Mouse (Mus musculus) liver, embryonic 11.5 days (tissue): ENCODE measurements around the gene Smad5. TPM values are rescaled to one million over a fixed set of nuclear protein-coding genes. Genes with fewer than 3 reads are reported as not detected.

Source experiments
- ATAC-seq: fragments of 200-750 bp; cut with Nextera tagmentation; replicated peaks from 2 replicates; pipeline ENCODE4 v1.8.0; 2017; ENCODE audit warnings: moderate number of reproducible peaks, mild to moderate bottlenecking, moderate TSS enrichment, moderate library complexity; ENCODE audit not compliant: low FRiP score
- DNase-seq: peaks from one replicate; pipeline ENCODE4 v3.0.0-alpha.2; 2017; ENCODE audit warnings: low spot score
- H3K27ac ChIP-seq: fragments of 300-500 bp; sonication (generic); 2 replicates; pipeline ENCODE4 v1.5.1; 2014; ENCODE audit warnings: mild to moderate bottlenecking, low read depth, low read length, control low read depth
- H3K27me3 ChIP-seq: fragments of 300-500 bp; sonication (generic); replicated peaks from 2 replicates; pipeline ENCODE4 v1.6.1; 2014; ENCODE audit warnings: low read length, mixed read lengths; ENCODE audit not compliant: control insufficient read depth, insufficient read depth
- H3K36me3 ChIP-seq: fragments of 300-500 bp; sonication (generic); 2 replicates; pipeline ENCODE4 v1.6.1; 2014; ENCODE audit warnings: mild to moderate bottlenecking, low read length, moderate library complexity, mixed read lengths; ENCODE audit not compliant: control insufficient read depth, insufficient read depth
- H3K4me1 ChIP-seq: fragments of 300-500 bp; sonication (generic); replicated peaks from 2 replicates; pipeline ENCODE4 v1.6.1; 2014; ENCODE audit warnings: low read length, mixed read lengths; ENCODE audit not compliant: control insufficient read depth, insufficient read depth
- H3K4me2 ChIP-seq: fragments of 300-500 bp; sonication (generic); 2 replicates; pipeline ENCODE4 v1.6.1; 2014; ENCODE audit warnings: mild to moderate bottlenecking, control low read depth, moderate library complexity
- H3K4me3 ChIP-seq: fragments of 300-500 bp; sonication (generic); 2 replicates; pipeline ENCODE4 v1.5.1; 2014; ENCODE audit warnings: low read depth, low read length, control low read depth
- H3K9ac ChIP-seq: fragments of 300-500 bp; sonication (generic); 2 replicates; pipeline ENCODE4 v1.6.1; 2014; ENCODE audit warnings: low read depth, low read length, control low read depth
- H3K9me3 ChIP-seq: fragments of 300-500 bp; sonication (generic); 2 replicates; pipeline ENCODE4 v1.6.1; 2016; ENCODE audit warnings: low read length, inconsistent platforms, mixed read lengths; ENCODE audit not compliant: control insufficient read depth
- WGBS: fragments of 180-500 bp; shearing (Covaris S2); extraction: QIAGEN DNeasy Blood & Tissue Kit; methylation state at CpG from one replicate; pipeline ENCODE4 v1.1.7; 2014; 5-methylcytosine and 5-hydroxymethylcytosine counted together
- polyA plus RNA-seq: library from polyadenylated mRNA; unstranded; fragments of >200 nt; fragmentation: Nextera tagmentation; extraction: Ambion mirVana; gene quantifications from 2 replicates; pipeline ENCODE4 v1.2.1, GENCODE M21; 2014

Gene Smad5
- polyA plus RNA-seq, 1 experiment from 2014 or later, result 16.8 TPM

GRCm38 (mm10) chr13:56755871-56756270 is 53.1 kb downstream of the Smad5 start:
- no peaks in the 10 kb centered on the region for H3K9me3 ChIP-seq
- peaks cover 53% of the 10 kb centered on the region for H3K27me3 ChIP-seq
- H3K4me2 ChIP-seq, result no peak overlapping the region
- no peak overlapping the region for H3K4me3 ChIP-seq
- H3K36me3 ChIP-seq, result no peaks in the 10 kb centered on the region
- ATAC-seq (no peak), DNase-seq (no peak)
- WGBS, result 57% methylated on average over 6 of the region's 6 CpGs
- H3K9ac ChIP-seq, result no peak overlapping the region
- peaks cover 7% of the 10 kb centered on the region; the same call in 1 of the 2 replicates for H3K4me1 ChIP-seq
- H3K27ac ChIP-seq, result no peak overlapping the region

- H3K4me1 ChIP-seq, result peaks cover 7% of the 10 kb centered on the region; the same call in 1 of the 2 replicates
- H3K9ac ChIP-seq, result no peak overlapping the region
- H3K27ac ChIP-seq, result no peak overlapping the region
- no peak overlapping the region for H3K4me2 ChIP-seq
- ATAC-seq, result no peak
- 48% methylated on average over 12 of the region's 12 CpGs for WGBS
- DNase-seq, result no peak
- no peaks in the 10 kb centered on the region for H3K9me3 ChIP-seq
- peaks cover 46% of the 10 kb centered on the region for H3K27me3 ChIP-seq
- H3K4me3 ChIP-seq, result no peak overlapping the region
- H3K36me3 ChIP-seq, result no peaks in the 10 kb centered on the region
These were observed 54.4 kb downstream of the Smad5 start for GRCm38 (mm10) chr13:56757201-56757600.

- WGBS, result 24% methylated on average over 6 of the region's 6 CpGs
- H3K4me3 ChIP-seq, result no peak overlapping the region
- no peaks in the 10 kb centered on the region for H3K36me3 ChIP-seq
- DNase-seq (peak; percentile 80), ATAC-seq (no peak)
- H3K27ac ChIP-seq, result no peak overlapping the region
- no peak overlapping the region for H3K4me2 ChIP-seq
- no peaks in the 10 kb centered on the region for H3K4me1 ChIP-seq
- no peaks in the 10 kb centered on the region for H3K9me3 ChIP-seq
- no peak overlapping the region for H3K9ac ChIP-seq
- H3K27me3 ChIP-seq, result peaks cover 42% of the 10 kb centered on the region
These were observed 55.7 kb downstream of the Smad5 start for GRCm38 (mm10) chr13:56758492-56758891.

- Histone ChIP-seq H3K9me3 (no peaks in the 10 kb centered on the region), H3K27me3 (peaks cover 15% of the 10 kb centered on the region), H3K9ac (no peak overlapping the region), H3K4me3 (no peak overlapping the region), H3K4me2 (no peak overlapping the region), H3K4me1 (no peaks in the 10 kb centered on the region), H3K36me3 (no peaks in the 10 kb centered on the region), H3K27ac (no peak overlapping the region)
- ATAC-seq (no peak), DNase-seq (no peak)
- WGBS, result 27% methylated on average over 13 of the region's 13 CpGs
These were observed 59.8 kb downstream of the Smad5 start for GRCm38 (mm10) chr13:56762446-56763229.

GRCm38 (mm10) chr13:56765284-56766032 is 62.6 kb downstream of the Smad5 start:
- Histone ChIP-seq H3K4me2 (peak overlapping the region; percentile 58), H3K4me3 (peak overlapping the region; percentile 10; the same call in 1 of the 2 replicates), H3K4me1 (no peaks in the 10 kb centered on the region), H3K27me3 (peaks cover 15% of the 10 kb centered on the region), H3K9ac (peak overlapping the region; percentile 9; the same call in 1 of the 2 replicates), H3K9me3 (no peaks in the 10 kb centered on the region), H3K36me3 (no peaks in the 10 kb centered on the region), H3K27ac (no peak overlapping the region)
- DNase-seq (no peak), ATAC-seq (0 out of 2 replicates have a peak, but pooled peaks have one; percentile 23)
- 29% methylated on average over 25 of the region's 25 CpGs for WGBS

GRCm38 (mm10) chr13:56766211-56766610 is 63.4 kb downstream of the Smad5 start:
- no peak overlapping the region for H3K9ac ChIP-seq
- no peak for DNase-seq
- 49% methylated on average over 5 of the region's 5 CpGs for WGBS
- H3K27ac ChIP-seq, result no peak overlapping the region
- H3K27me3 ChIP-seq, result peaks cover 12% of the 10 kb centered on the region
- no peaks in the 10 kb centered on the region for H3K9me3 ChIP-seq
- no peak overlapping the region for H3K4me3 ChIP-seq
- peak overlapping the region; percentile 58; the same call in 1 of the 2 replicates for H3K4me2 ChIP-seq
- ATAC-seq, result no peak
- H3K36me3 ChIP-seq, result no peaks in the 10 kb centered on the region
- H3K4me1 ChIP-seq, result no peaks in the 10 kb centered on the region

GRCm38 (mm10) chr13:56769431-56769830 is 66.6 kb downstream of the Smad5 start:
- no peak for DNase-seq
- no peak for ATAC-seq
- Histone ChIP-seq H3K4me3 (no peak overlapping the region), H3K27ac (no peak overlapping the region), H3K4me1 (no peaks in the 10 kb centered on the region), H3K9ac (no peak overlapping the region), H3K27me3 (no peaks in the 10 kb centered on the region), H3K36me3 (no peaks in the 10 kb centered on the region), H3K9me3 (no peaks in the 10 kb centered on the region), H3K4me2 (no peak overlapping the region)
- WGBS, result 32% methylated on average over 4 of the region's 4 CpGs

- Histone ChIP-seq H3K9ac (no peak overlapping the region), H3K27me3 (no peaks in the 10 kb centered on the region), H3K4me2 (no peak overlapping the region), H3K4me3 (no peak overlapping the region), H3K4me1 (no peaks in the 10 kb centered on the region), H3K36me3 (no peaks in the 10 kb centered on the region), H3K27ac (no peak overlapping the region), H3K9me3 (no peaks in the 10 kb centered on the region)
- ATAC-seq (no peak), DNase-seq (no peak)
- WGBS, result 44% methylated on average over 1 of the region's 1 CpGs
These were observed 67.3 kb downstream of the Smad5 start for GRCm38 (mm10) chr13:56770136-56770578.
